Mouse (Mus musculus) megakaryocyte, adult 5-6 weeks (primary cell): ENCODE data around the gene Pus7l. TPM values are rescaled to one million over a fixed set of nuclear protein-coding genes. Genes with fewer than 3 reads are reported as not detected.
"Not testable (repeated sequence)": the region's sequence is repeated elsewhere in the genome, so short reads cannot be mapped to it uniquely, and the experiment has no call there.

Experiments used
- ATAC-seq: 2 replicates; pipeline ENCODE4 v1.8.0; 2016; ENCODE audit warnings: mild to moderate bottlenecking, inconsistent platforms; ENCODE audit not compliant: poor library complexity, severe bottlenecking
- total RNA-seq, 2 experiments: library from RNA; stranded (forward) in 1 of 2; stranded (reverse) in 1 of 2; fragments of 153-499, 151-499 nt in 1 of 2; fragments of 221-1000, 200-1000 nt in 1 of 2; gene quantifications; 2 replicates each; pipeline versions ENCODE4 v1.2.3 to v1.2.4; 2015 to 2017

Gene Pus7l
- total RNA-seq, 2 experiments from 2014 or later: 4.8 to 5.8 TPM

DNA sequence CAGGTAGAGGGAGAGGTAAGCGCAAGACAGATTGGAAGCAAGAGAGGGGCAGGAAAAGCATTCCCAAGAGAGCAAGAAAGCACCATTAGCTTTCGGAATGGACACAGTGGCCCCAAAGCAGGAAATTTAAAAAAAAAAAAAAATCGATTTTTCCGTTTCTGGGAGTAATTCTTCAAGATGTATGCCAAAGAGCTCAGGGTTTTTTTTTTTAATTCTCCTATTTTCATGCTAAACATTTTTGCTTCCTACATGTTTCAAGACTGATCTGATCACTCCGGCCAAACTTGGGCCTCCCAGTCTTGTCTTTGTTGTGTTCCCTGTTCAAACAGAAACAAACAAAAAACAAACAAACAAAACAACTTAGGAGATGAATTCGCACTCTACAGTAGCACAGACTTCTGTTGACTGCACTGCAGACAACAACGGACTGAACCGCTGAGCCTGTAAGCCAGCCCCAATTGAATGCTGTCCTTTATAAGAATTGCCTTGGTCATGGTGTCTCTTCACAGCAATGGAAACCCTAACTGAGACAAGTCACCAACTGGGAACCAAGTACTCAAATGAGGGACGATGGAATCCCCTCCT is 797 bp upstream of the Pus7l start:
- no peak for ATAC-seq

DNA sequence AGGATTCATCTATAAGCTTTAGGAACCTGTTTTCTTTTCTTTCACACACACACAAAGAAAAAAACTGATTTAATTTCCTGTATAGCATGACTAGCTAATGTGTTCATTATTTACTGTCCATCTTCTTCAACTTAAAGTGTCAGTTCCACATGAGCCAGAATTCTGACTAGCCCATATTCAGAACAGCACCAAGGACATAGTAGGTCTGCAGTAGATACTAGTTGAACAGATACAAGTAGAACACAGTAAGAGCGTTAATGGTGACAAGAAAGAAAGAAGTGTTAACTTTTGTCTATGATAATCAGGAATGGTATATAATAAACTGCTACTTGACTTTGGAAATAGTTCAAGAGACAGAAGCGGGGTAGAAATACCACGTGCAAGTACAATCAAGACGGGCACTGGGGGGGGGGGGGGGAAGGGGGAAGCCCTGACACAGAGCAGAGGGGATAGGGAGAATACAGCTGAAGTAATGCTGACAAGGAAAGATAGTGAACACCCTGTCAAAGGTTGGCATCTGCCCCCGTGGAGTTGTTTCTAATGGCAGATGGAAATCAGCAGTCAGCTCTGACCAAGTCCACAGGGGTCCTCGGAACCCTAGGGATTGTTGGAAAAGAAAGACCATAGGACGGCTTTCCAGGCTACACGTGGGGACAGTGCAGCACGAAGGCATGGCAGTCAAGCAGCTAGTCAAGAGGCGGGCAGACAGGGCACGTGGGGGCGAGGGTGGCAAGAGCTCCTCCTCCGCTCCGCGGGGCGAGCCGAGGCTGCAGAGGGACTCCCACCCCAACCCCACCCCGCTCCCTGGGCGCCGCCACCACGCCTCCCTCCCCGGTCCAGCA is 559 bp downstream of the Pus7l start:
- peak; percentile 62 for ATAC-seq

- no peak for ATAC-seq
Observed at GRCm38 (mm10) chr15:94539296-94539695, 4.1 kb downstream of the Pus7l start.

DNA sequence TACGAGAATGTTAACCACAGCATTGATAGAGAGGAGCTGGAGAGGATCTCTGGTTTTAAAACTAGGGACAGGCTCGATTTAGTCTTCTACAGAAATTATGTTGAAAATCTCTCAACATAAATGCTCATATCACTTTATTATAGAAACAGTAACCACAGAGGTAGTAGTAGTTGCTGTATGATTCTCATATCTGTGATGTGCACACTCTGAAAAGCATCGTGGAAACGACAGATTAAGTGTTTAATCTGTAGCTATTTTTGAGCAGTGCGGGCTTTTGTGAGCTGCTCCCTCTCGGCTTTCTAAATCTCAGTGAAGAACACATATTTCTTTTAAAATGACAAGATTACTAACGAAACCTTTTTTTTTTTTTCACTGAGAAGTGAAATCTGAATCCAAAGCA is 7.8 kb downstream of the Pus7l start:
- no peak for ATAC-seq

DNA sequence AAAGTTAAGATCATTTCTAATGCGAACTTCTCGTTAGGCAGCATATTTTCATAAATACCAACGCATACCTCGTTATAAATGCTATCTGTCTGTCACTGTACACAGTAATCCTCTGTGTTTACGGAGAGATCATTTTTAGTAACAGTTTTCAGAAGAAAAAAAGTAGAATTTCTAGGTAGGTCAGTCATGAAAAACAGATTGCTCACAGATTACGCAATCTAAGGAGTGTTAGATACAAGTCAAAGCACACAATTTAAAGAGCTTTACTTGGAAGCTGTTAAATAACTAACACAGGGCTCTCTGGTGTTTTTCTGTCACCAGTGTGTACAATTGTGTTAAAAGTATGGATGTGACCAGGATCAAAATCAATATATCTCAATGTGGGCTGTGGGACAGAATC is 10.4 kb downstream of the Pus7l start:
- no peak for ATAC-seq

DNA sequence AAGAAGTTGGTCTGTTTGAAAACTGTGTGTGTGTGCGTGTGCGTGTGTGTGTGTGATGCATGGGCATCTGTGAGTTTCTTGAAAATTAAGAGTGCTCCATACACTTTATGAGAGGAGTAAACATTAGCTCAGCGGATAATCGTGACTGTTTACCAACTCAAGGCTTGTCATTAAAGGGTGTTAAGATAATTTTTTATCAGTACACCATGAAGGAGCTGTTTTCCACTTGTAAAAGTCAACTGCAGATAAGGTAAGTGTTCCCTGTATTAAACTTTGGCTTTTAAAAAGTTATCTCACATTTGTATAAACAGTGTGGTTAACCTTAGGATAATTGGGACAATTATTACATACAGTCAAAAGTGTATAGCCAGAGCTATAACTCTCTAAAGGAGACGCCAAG is 11.0 kb downstream of the Pus7l start:
- no peak for ATAC-seq

DNA sequence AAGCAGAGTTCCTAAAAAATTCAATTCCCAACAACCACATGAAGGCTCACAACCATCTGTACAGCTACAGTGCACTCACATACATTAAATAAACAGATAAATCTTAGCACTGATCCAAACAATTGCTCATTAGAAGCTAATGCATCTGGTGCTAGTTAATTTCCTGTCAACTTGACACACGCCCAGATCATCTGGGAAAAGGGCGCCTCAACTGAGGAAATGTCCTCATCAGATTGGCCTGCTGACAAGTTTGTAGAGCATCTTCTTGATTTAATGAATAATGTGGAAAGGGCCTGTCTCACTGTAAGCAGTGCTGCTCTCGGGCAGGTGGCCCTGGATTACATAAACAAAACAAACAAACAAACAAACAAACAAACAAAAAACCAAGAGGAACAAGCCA is 12.8 kb downstream of the Pus7l start:
- ATAC-seq: no peak

DNA sequence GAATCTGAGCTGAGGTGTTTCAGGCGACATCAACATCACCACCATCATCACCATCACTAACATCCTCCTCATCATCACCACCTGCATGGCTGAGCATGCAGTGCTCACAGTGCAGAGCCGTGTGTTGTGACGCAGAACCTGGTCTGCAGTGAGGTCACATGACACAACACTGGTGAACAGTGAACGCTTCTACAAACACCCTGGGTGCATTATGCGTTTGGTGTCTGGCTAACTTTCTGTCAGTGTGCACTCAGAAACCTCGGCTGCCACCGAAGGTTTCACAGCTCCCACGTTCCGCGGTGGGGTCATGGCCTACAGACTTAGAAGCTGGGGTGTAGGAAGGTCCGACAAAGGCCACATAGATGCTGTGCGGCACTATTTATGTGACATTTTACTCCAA is 18.4 kb downstream of the Pus7l start:
- no peak for ATAC-seq

- no peak for ATAC-seq
Observed at GRCm38 (mm10) chr15:94523251-94523650, 20.1 kb downstream of the Pus7l start.

- no peak for ATAC-seq
Observed at GRCm38 (mm10) chr15:94520959-94521358, 22.4 kb downstream of the Pus7l start.

DNA sequence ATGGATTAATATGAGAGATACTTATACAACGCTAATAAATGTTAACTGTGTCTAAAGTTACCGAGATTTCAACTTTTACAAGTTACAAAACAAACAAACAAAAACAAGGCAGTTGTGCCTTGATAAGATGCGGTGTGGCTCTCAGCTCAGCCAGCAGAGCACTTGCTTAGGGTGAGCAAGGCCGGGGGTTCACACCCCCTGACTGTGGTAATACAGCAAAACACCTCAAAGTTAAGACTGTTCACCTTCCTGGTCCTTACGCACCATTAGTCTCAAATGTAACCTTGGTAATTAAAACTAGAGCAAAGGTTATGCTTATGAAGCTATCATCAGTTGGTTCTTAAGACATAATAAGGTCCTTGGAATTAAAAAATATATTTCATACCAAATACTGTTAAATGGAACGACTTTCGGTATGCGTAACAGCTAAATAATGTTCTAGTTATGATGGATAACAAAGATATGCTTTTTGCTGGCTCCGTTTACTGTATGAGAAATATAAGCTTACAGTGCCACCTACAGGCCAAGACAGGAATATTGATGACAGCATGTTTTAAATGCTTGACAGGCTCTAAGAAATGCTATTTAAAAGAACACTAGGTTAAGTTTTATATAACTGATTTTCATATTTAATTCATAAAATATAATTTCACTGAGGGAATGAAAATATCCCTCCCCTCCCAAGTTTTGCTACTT is 23.0 kb downstream of the Pus7l start:
- peak; percentile 85 for ATAC-seq

DNA sequence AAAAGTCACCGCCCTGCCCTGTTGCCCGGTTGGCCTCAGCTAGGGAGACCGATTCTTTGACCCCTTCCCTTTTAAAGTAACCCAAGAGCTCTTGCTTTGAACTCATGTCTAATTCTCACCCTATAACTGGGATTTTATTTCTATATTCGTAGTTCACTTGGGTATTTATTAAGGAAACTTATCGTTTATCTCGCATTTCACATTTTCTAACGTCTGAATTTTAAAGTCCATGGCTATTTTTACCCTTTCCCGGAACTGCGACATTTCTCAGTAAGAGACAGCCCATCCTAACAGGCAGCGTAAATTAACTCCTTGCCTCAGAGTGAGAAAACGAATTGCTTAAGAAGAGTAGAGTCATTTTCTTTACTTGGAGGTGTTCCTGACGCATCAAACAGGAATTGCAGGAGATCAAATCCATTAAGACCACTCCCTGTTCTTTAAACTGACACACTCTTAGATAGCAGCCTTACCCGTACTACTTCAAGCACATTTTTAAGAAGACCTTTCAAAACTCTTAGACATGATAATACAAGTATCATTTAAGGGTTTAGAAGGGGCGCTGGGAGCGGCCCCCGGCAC is 25.3 kb downstream of the Pus7l start:
- no peak for ATAC-seq

DNA sequence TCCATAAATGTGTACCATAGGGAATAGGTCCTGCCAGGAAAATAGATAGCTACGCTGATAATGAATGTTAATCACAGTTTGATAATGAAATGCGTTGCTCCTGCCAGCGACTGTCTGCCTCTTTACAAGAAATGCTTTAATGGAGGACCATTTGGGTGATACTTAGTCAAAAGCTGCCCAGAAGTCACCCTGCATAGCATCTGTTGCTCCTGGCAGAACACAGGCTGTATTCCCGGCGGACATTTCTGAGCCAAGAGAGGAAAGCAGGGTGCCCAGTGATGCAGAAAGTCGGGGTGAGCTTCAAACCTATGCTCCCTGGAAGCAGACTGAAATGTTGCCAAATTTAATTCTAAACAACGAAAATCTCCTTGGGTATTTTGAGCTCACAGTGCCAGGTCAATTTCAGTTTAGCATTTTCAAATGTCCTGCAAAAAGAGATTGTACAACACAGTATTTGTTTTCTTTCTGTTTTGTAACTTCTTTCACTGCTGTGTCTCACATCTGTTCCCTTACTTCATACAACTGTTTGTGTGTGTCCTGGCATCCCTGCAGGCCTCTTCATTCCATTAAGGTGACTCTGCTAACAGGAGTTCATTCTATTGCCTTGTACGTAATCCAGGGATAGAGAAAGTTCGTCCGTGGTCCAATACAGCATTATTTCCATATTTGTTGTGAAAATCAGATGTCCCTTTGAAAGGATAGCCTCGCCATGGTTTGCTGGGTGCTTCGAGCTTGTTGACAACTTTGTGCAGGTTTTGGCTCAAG is 39.7 kb downstream of the Pus7l start:
- ATAC-seq: no peak

DNA sequence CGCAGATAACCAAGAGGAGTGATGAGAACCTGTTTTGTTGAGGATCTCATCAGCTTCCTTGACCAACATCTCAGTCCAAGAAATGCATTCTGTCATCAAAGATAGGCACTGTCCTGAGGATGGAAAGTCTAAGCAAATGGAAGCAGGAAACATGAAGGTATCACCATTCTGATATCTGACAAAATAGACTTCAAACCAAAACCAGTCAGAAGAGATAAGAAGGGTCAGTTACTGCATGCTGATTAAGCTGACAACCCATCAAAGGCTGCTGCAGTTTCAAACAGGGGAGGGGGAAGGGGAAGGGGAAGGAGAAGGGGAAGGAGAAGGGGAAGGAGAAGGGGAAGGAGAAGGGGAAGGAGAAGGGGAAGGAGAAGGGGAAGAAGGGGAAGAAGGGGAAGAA is 44.1 kb downstream of the Pus7l start:
- no peak for ATAC-seq

- no peak for ATAC-seq
Observed at GRCm38 (mm10) chr15:94495936-94496335, 47.4 kb downstream of the Pus7l start.

DNA sequence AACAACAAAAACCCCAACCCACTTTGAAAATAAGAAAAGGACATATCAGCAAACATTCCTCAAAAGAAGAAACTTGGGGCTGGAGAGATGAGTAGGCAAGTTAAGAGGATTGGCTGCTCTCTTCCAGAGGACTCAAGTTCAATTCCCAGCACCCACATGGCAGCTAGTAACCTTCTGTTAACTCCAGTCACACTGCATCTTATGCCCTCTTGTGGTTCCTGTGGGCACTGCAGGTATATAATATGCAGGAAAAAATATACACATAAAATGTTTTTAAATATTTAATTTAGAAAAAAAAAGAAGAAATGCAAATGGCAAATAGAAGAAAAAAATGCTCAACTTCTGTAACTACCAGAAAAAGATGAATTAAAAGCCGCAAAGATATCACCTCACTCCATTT is 48.9 kb downstream of the Pus7l start:
- ATAC-seq: no peak

- ATAC-seq: no peak
Observed at GRCm38 (mm10) chr15:94489433-94489832, 53.9 kb downstream of the Pus7l start.

- not testable (repeated sequence) for ATAC-seq
Observed at GRCm38 (mm10) chr15:94488028-94488427, 55.3 kb downstream of the Pus7l start.

GRCm38 (mm10) chr15:94482555-94482954 is 60.8 kb downstream of the Pus7l start:
- no peak for ATAC-seq

DNA sequence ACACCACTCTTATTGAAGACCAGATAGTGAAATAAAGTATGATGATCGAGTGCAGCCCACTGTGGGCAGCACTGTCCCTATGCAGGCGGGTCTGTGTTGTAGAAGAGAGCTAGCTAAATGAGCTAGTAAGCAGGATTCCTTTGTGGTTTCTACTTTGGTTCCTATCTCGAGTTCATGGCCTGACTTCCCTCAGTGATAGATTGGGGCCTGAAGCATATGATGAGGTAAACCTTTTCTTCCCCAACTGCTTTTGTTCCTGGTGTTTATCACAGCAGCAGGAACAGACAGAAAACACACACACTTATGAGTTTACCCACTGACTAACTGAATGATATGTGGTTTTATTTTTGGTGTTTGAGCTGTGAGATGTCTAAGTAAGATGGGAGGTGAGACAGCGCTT is 62.6 kb downstream of the Pus7l start:
- no peak for ATAC-seq

DNA sequence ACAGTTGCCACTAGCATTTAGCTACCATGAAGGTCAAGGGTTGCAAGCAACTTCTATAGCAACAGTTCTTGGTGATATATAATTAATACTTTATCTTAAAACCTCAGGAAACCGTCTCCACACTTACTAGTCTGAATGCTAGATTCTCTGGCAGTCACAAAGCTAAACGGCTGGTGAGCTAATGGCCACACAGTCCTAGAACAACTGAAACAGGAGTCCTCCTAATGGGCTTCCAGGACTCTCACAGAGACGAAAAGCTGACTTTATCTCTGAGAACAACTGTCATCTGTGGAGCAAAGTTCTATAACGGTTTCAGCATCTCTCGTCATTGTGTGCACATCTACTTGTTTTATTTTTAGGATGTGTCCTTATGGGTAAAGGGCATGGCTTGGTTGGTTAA is 63.1 kb downstream of the Pus7l start:
- ATAC-seq: no peak
